Mouse (Mus musculus) stomach, embryonic 14.5 days (tissue): ENCODE results near the gene Gm10488. TPM values are rescaled to one million over a fixed set of nuclear protein-coding genes. Genes with fewer than 3 reads are reported as not detected.
"Not testable (repeated sequence)": the region's sequence is repeated elsewhere in the genome, so short reads cannot be mapped to it uniquely, and the experiment has no call there.

Experiments
- ATAC-seq: fragments of 200-750 bp; cut with Nextera tagmentation; 2 replicates; pipeline ENCODE4 v1.8.0; 2017; ENCODE audit warnings: low read depth, moderate TSS enrichment; ENCODE audit not compliant: insufficient number of reproducible peaks, insufficient read depth, low FRiP score
- H3K27ac ChIP-seq: fragments of 300-500 bp; sonication (generic); 2 replicates; pipeline ENCODE4 v1.5.1; 2014; ENCODE audit warnings: mild to moderate bottlenecking, low read length, moderate library complexity, mixed read lengths
- H3K27me3 ChIP-seq: fragments of 300-500 bp; sonication (generic); 2 replicates; pipeline ENCODE4 v1.6.1; 2014; ENCODE audit warnings: low read length, control low read depth, mixed read lengths; ENCODE audit not compliant: control insufficient read depth, insufficient read depth
- H3K36me3 ChIP-seq: fragments of 300-500 bp; sonication (generic); 2 replicates; pipeline ENCODE4 v1.6.1; 2014; ENCODE audit warnings: mild to moderate bottlenecking, control low read depth, low read length, moderate library complexity, mixed read lengths; ENCODE audit not compliant: control insufficient read depth, insufficient read depth
- H3K4me1 ChIP-seq: fragments of 300-500 bp; sonication (generic); 2 replicates; pipeline ENCODE4 v1.6.1; 2014; ENCODE audit warnings: low read length, control low read depth, mixed read lengths; ENCODE audit not compliant: control insufficient read depth, insufficient read depth
- H3K4me2 ChIP-seq: fragments of 300-500 bp; sonication (generic); replicated peaks from 2 replicates; pipeline ENCODE4 v1.6.1; 2014; ENCODE audit warnings: low read depth, low read length, control low read depth
- H3K4me3 ChIP-seq: fragments of 300-500 bp; sonication (generic); 2 replicates; pipeline ENCODE4 v1.5.1; 2014; ENCODE audit warnings: low read depth, low read length, control low read depth
- H3K9ac ChIP-seq: fragments of 300-500 bp; sonication (generic); replicated peaks from 2 replicates; pipeline ENCODE4 v1.6.1; 2014; ENCODE audit warnings: low read depth, mild to moderate bottlenecking, control low read depth, low read length, moderate library complexity, mixed read lengths
- H3K9me3 ChIP-seq: fragments of 300-500 bp; sonication (generic); 2 replicates; pipeline ENCODE4 v1.6.1; 2016; ENCODE audit warnings: low read depth, low read length, control low read depth; ENCODE audit not compliant: control insufficient read depth
- WGBS: fragments of 180-500 bp; shearing (Covaris S2); extraction: QIAGEN DNeasy Blood & Tissue Kit; methylation state at CpG from one replicate; pipeline ENCODE4 v1.1.7; 2014; 5-methylcytosine and 5-hydroxymethylcytosine counted together
- microRNA-seq: library from miRNA; unstranded; fragments of <30 nt; microRNA quantifications from one replicate; pipeline ENCODE4, GENCODE M21; 2016
- polyA plus RNA-seq: library from polyadenylated mRNA; unstranded; fragments of >200 nt; fragmentation: Nextera tagmentation; extraction: Ambion mirVana; gene quantifications from 2 replicates; pipeline ENCODE4 v1.2.1, GENCODE M21; 2014

Gm10488 gene
- polyA plus RNA-seq = not detected in 2 replicates

DNA sequence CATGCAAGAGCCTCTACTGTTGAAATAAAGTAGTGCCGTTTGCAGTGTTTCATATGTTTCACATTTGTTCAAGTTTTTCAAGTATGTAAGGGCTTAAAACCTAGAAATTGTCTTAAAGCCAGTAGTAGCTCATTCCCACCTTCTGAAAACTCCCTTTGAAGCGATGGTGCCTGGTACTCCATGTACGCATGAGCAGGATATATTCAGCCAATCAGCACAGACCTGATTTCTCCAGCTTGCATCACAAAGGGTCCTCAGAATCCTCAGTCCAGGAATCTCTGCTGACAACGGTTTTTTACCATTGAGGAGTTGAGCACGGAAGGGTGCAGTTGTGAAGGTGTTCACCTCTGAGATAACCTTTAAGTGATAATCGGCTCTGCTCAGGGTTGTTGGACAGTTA, at the start of gene Gm10488:
TSS of gene Gm10488 (plus strand) at position 301 of the 400 bp plus-strand sequence.
- WGBS = no CpG with 5 or more reads among the region's 6 CpGs
- not testable (repeated sequence) for H3K27me3 ChIP-seq, H3K9ac ChIP-seq, H3K36me3 ChIP-seq, H3K4me1 ChIP-seq, H3K4me3 ChIP-seq, H3K9me3 ChIP-seq, ATAC-seq, H3K4me2 ChIP-seq, H3K27ac ChIP-seq

Small RNAs within 50 kb of the gene (microRNA-seq; reads per million reads assigned to microRNA genes)
- gene Gm44298 = not detected
